Mouse (Mus musculus): ENCODE measurements around the gene Dus4l.

- TF ChIP-seq CTCF (IDR thresholded peaks at IDR 0.05; ENCODE audit: extremely low read depth, insufficient read length, insufficient replicate concordance, low read depth, low read length) (no peak), POLR2A (IDR thresholded peaks at IDR 0.05; ENCODE audit: low read depth, low read length) (no peak)
Measured at GRCm38 (mm10) chr12:31625016-31625415, 29.6 kb downstream of the Dus4l start.

Data from small intestine, adult 2 months (tissue).